Mouse (Mus musculus) heart, postnatal 4 days (tissue): ENCODE data around the gene Gjb2. TPM values are rescaled to one million over a fixed set of nuclear protein-coding genes. Genes with fewer than 3 reads are reported as not detected.

Experiments
- DNase-seq: peaks from one replicate; pipeline ENCODE4 v3.0.0; 2021
- total RNA-seq, 2 experiments: library from RNA; stranded (reverse); gene quantifications; 2 replicates each; pipeline ENCODE4 v1.2.3; 2021

Gene Gjb2
- total RNA-seq, 2 experiments from 2014 or later = 0.14 TPM; not detected in 1

- no peak for DNase-seq
Measured at GRCm38 (mm10) chr14:57066053-57066452, 38.4 kb downstream of the Gjb2 start.

- DNase-seq = peak; percentile 83
Measured at GRCm38 (mm10) chr14:57060052-57060451, 44.5 kb downstream of the Gjb2 start.

GRCm38 (mm10) chr14:57057563-57058321 lies 46.8 kb downstream of the Gjb2 start, which contains the start of gene Gja3:
Gene Gja3, minus strand, starts transcription at chr14:57058100.
- peak; percentile 76 for DNase-seq

GRCm38 (mm10) chr14:57057204-57057562 lies 47.3 kb downstream of the Gjb2 start:
- DNase-seq = peak; percentile 12

GRCm38 (mm10) chr14:57052713-57053112 lies 51.8 kb downstream of the Gjb2 start:
- no peak for DNase-seq

Other genes starting within 250 kb of the Gjb2 start
- gene Zmym2, start 218.0 kb downstream of the Gjb2 start, total RNA-seq = 10 to 100 TPM; 41.1 to 48.8 TPM
- gene Gja3, start 46.6 kb downstream of the Gjb2 start, total RNA-seq = 10 to 100 TPM; 33.4 to 39.4 TPM
- gene Gm4491, start 11.2 kb upstream of the Gjb2 start, total RNA-seq = not detected
- not detected for gene Gjb6, start 28.9 kb upstream of the Gjb2 start, total RNA-seq